ENCODE assay signal across 23 mouse cellular contexts in the genomic region with DNA sequence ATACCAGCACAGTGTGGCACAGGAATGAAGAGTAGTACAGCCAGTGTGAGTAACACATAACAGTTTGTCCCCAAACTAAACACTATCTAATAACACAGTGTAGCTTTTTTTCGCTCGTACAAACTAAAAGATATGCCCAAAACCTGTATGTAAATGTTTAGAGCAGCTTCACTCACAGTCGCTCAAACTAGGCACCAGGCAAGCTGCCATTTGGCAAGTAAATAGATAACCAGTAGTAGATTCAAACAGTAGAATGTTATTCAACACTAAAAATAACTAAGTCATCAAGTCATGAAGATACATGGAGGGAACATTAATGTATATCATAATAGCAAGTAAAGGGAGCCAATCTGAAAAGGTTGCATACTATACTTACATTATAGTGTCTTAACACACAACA.
"Had no signal": no experiment of that assay in that cellular context is flagged by ENCODE, and none has a peak within 500 bp of the region (broad histone marks: within the 10 kb centered on the region; RNA-seq: fewer than 3 reads in every experiment).

No protein-coding gene starts in this region.

- H3K9ac ChIP-seq: heart, embryonic 12.5 days; hindbrain, embryonic 12.5 days; hindbrain, embryonic 14.5 days; intestine, embryonic 15.5 days; limb, embryonic 12.5 days; liver, embryonic 13.5 days; liver, embryonic 15.5 days; liver, postnatal 0 days had no signal

- H3K27me3 ChIP-seq: heart, embryonic 12.5 days; hindbrain, embryonic 12.5 days; intestine, embryonic 15.5 days; limb, embryonic 12.5 days; liver, embryonic 13.5 days; liver, embryonic 15.5 days had no signal

- H3K27ac ChIP-seq: gastrocnemius, adult 2 months; heart, embryonic 10.5 days; hindbrain, embryonic 10.5 days; hindbrain, embryonic 12.5 days; hindbrain, embryonic 14.5 days; intestine, embryonic 15.5 days; layer of hippocampus, adult 2 months; left cerebral cortex, adult 2 months; limb, embryonic 10.5 days; limb, embryonic 12.5 days; liver, embryonic 13.5 days; liver, embryonic 15.5 days had no signal

- H3K4me2 ChIP-seq: heart, embryonic 12.5 days; hindbrain, embryonic 12.5 days; hindbrain, embryonic 14.5 days; intestine, embryonic 15.5 days; limb, embryonic 12.5 days; liver, embryonic 13.5 days; liver, embryonic 15.5 days had no signal

- H3K36me3 ChIP-seq: heart, embryonic 10.5 days; heart, embryonic 12.5 days; hindbrain, embryonic 10.5 days; hindbrain, embryonic 12.5 days; intestine, embryonic 15.5 days; limb, embryonic 10.5 days; limb, embryonic 12.5 days; liver, embryonic 13.5 days; liver, embryonic 15.5 days had no signal

- H3K4me1 ChIP-seq: liver, embryonic 13.5 days; liver, embryonic 15.5 days had no signal

- H3K4me3 ChIP-seq: gastrocnemius, adult 2 months; heart, embryonic 10.5 days; heart, embryonic 12.5 days; hindbrain, embryonic 10.5 days; hindbrain, embryonic 12.5 days; intestine, embryonic 15.5 days; layer of hippocampus, adult 2 months; left cerebral cortex, adult 2 months; limb, embryonic 10.5 days; limb, embryonic 12.5 days; liver, embryonic 13.5 days; liver, embryonic 15.5 days had no signal

- ATAC-seq: forebrain, embryonic 16.5 days; hindbrain, embryonic 16.5 days; inflammation-experienced regulatory T-cells, adult 6 months; intestine, embryonic 15.5 days; intestine, postnatal 0 days; liver, postnatal 0 days had no signal

- H3K9me3 ChIP-seq: heart, embryonic 10.5 days; heart, embryonic 12.5 days; hindbrain, embryonic 10.5 days; hindbrain, embryonic 12.5 days; intestine, embryonic 15.5 days; limb, embryonic 10.5 days; limb, embryonic 12.5 days; liver, embryonic 13.5 days; liver, embryonic 15.5 days had no signal

- DNase-seq: gastrocnemius, adult 2 months; gastrocnemius, postnatal 10 days; gastrocnemius, postnatal 25 days; heart, postnatal 10 days; heart, postnatal 4 days; liver; liver, embryonic 13.5 days; liver, postnatal 0 days had no signal
